Mouse (Mus musculus) lung, adult 2 months (tissue): Measurements from ENCODE around the gene S100a2. TPM values are rescaled to one million over a fixed set of nuclear protein-coding genes. Genes with fewer than 3 reads are reported as not detected.

Experiments used
- DNase-seq: peaks from one replicate; pipeline ENCODE4 v3.0.0; 2022
- H3K4me1 ChIP-seq: fragments of 200-500 bp; 2 replicates; pipeline ENCODE4 v1.6.1; 2011; ENCODE audit warnings: low read length; ENCODE audit not compliant: control insufficient read depth, insufficient read depth
- H3K4me3 ChIP-seq: fragments of 200-500 bp; replicated peaks from 2 replicates; pipeline ENCODE3; 2011; ENCODE audit warnings: low read depth, mild to moderate bottlenecking, control low read depth, low read length; ENCODE audit errors: extremely low read depth
- CTCF ChIP-seq: fragments of 200-500 bp; IDR thresholded peaks from 2 replicates; pipeline ENCODE4 v1.5.1; 2011; ENCODE audit warnings: mild to moderate bottlenecking, low read length, control low read depth; ENCODE audit not compliant: insufficient read depth
- POLR2A ChIP-seq: fragments of 200-500 bp; IDR thresholded peaks from 2 replicates; pipeline ENCODE4 v1.6.1; 2011; ENCODE audit warnings: low read depth, mild to moderate bottlenecking, control low read depth, low read length, borderline replicate concordance; ENCODE audit errors: extremely low read depth
- WGBS: fragments of 180-500 bp; shearing (Covaris S2); methylation state at CpG from one replicate; pipeline ENCODE4 v1.1.7; 2018; 5-methylcytosine and 5-hydroxymethylcytosine counted together
- polyA plus RNA-seq: library from polyadenylated mRNA; depleted of rRNA; stranded (reverse); fragments of >200 nt; gene quantifications from 2 replicates; pipeline ENCODE4 v1.2.3, GENCODE M21; 2012

Gene S100a2
- polyA plus RNA-seq, 1 experiment = not detected

DNA sequence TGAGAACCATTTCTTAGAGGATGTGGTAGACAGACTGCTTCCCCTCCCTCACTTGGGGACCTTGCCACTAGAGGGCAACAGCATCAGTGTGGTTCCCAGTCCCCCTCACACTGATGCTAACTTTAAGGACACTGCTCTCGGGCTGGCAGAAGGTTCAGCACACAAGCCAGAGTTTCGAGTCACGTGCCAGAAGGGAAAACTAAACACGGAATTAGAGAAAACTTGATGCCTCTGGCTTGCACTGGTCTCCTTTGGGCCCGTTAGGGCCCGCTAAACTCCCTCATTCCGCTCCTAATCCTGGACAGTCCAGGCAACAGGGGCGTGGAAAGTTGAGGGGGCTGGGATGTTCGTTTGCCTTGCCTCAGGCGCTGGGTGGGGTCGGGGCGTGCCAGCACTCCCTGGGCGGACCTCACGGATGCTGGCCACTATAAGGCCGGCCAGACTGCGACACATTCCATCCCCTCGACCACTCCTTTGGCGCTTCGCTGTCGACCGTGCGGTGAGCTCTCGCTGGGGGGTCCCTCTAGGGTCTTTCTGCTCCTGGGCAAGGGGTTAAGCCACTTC is 22.8 kb downstream of the S100a2 start, which contains the start of gene S100a6:
S100a6 (plus strand) TSS at position 155 of the 564 bp plus-strand sequence.
- WGBS = 3% methylated on average over 23 of the region's 23 CpGs
- Histone ChIP-seq H3K4me1 (0 out of 2 replicates have a peak, but pooled peaks cover 2% of the 10 kb centered on the region), H3K4me3 (peak within 1 kb of the TSS; percentile 49)
- DNase-seq = peak; percentile 57
- TF ChIP-seq CTCF (peak; percentile 91), POLR2A (peak; percentile 86; the same call in 1 of the 2 replicates)

- WGBS = 36% methylated on average over 7 of the region's 7 CpGs
- H3K4me1 ChIP-seq = 0 out of 2 replicates have a peak, but pooled peaks cover 2% of the 10 kb centered on the region
- peak overlapping the region; percentile 49 for H3K4me3 ChIP-seq
- DNase-seq = peak; percentile 25
- no peak for TF ChIP-seq POLR2A
- no peak for TF ChIP-seq CTCF
Measured at GRCm38 (mm10) chr3:90613461-90614147, 23.6 kb downstream of the S100a2 start.

DNA sequence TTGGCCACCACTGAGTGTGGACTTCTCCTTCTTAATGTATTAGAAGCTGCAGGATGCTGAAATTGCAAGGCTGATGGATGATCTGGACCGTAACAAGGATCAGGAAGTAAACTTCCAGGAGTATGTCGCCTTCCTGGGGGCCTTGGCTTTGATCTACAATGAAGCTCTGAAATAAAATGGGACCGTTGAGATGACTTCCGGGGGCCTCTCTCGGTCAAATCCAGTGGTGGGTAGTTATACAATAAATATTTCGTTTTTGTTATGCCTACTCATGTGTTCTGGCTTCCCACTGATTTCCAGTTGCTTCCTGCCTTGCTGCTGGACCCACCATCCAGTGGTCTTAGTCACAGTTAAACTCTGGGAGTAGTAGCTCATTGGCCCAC is 24.1 kb downstream of the S100a2 start:
- 62% methylated on average over 6 of the region's 6 CpGs for WGBS
- Histone ChIP-seq H3K4me1 (0 out of 2 replicates have a peak, but pooled peaks cover 2% of the 10 kb centered on the region), H3K4me3 (peak overlapping the region; percentile 49)

GRCm38 (mm10) chr3:90614611-90615251 is 24.7 kb downstream of the S100a2 start:
- Histone ChIP-seq H3K4me1 (0 out of 2 replicates have a peak, but pooled peaks cover 2% of the 10 kb centered on the region), H3K4me3 (peak overlapping the region; percentile 6)
- no peak for TF ChIP-seq POLR2A
- no peak for TF ChIP-seq CTCF
- DNase-seq = peak; percentile 41
- WGBS = 64% methylated on average over 11 of the region's 11 CpGs

More for the DNA sequence above, 24.1 kb downstream of the S100a2 start:
- DNase-seq = no peak
- no peak for TF ChIP-seq POLR2A
- no peak for TF ChIP-seq CTCF

GRCm38 (mm10) chr3:90615415-90615814 is 25.4 kb downstream of the S100a2 start:
- Histone ChIP-seq H3K4me3 (peak overlapping the region; percentile 6), H3K4me1 (0 out of 2 replicates have a peak, but pooled peaks cover 2% of the 10 kb centered on the region)
- TF ChIP-seq POLR2A (no peak), CTCF (peak; percentile 79)
- 4% methylated on average over 7 of the region's 7 CpGs for WGBS
- peak; percentile 69 for DNase-seq

- 48% methylated on average over 1 of the region's 1 CpGs for WGBS
- DNase-seq = no peak
- TF ChIP-seq POLR2A (no peak), CTCF (no peak)
- Histone ChIP-seq H3K4me1 (0 out of 2 replicates have a peak, but pooled peaks cover 2% of the 10 kb centered on the region), H3K4me3 (no peak overlapping the region)
Measured at GRCm38 (mm10) chr3:90615911-90616310, 25.9 kb downstream of the S100a2 start.

DNA sequence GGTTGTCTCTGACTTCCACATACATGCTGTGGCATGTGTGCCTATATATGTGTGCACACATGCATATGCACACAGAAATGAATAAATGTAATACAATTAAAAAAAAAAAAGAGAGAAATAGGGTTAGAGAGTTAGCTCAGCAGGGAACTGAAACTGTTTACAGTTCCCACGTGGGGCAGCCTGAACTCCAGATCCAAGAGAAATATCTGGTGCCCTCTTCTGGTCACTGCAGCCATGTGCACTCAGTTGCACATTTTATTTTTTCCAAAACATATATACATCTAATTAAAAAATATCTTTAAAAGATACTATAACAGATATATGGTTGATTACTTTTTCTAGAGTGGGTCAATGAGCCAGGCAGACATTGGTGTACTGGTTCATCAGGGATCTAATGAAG is 27.5 kb downstream of the S100a2 start:
- TF ChIP-seq POLR2A (no peak), CTCF (0 out of 2 replicates have a peak, but pooled peaks have one; percentile 3)
- DNase-seq = no peak
- Histone ChIP-seq H3K4me3 (no peak overlapping the region), H3K4me1 (0 out of 2 replicates have a peak, but pooled peaks cover 2% of the 10 kb centered on the region)
- WGBS = 13% methylated on average over 1 of the region's 1 CpGs

- no peak for DNase-seq
Measured at GRCm38 (mm10) chr3:90621552-90621951, 31.5 kb downstream of the S100a2 start.

GRCm38 (mm10) chr3:90623435-90624071 is 33.5 kb downstream of the S100a2 start:
- peak; percentile 46 for DNase-seq
- WGBS = 9% methylated on average over 2 of the region's 2 CpGs
- TF ChIP-seq POLR2A = no peak
- no peak for TF ChIP-seq CTCF
- H3K4me3 ChIP-seq = no peak overlapping the region
- H3K4me1 ChIP-seq = no peaks in the 10 kb centered on the region; the same call in 1 of the 2 replicates

More at GRCm38 (mm10) chr3:90621552-90621951, 31.5 kb downstream of the S100a2 start:
- Histone ChIP-seq H3K4me3 (no peak overlapping the region), H3K4me1 (no peaks in the 10 kb centered on the region; the same call in 1 of the 2 replicates)
- TF ChIP-seq POLR2A = no peak
- no peak for TF ChIP-seq CTCF
- WGBS = 37% methylated on average over 7 of the region's 7 CpGs
